Mouse (Mus musculus) MEL (cell line): ENCODE measurements around the gene Naa40. TPM values are rescaled to one million over a fixed set of nuclear protein-coding genes. Genes with fewer than 3 reads are reported as not detected.

ENCODE experiments used
- DNase-seq: peaks from one replicate; pipeline ENCODE4 v3.0.0; 2011; ENCODE audit warnings: low read depth, low spot score
- H3K27ac ChIP-seq: 2 replicates; pipeline ENCODE4 v1.5.1; 2012; ENCODE audit warnings: low read depth, mild to moderate bottlenecking, control low read depth, low read length, moderate library complexity; ENCODE audit not compliant: control insufficient read depth
- H3K27me3 ChIP-seq, 2 experiments: fragments of 150-350 bp in 1 of 2; sonication (generic) in 1 of 2; 2 replicates each; pipeline ENCODE4 v1.6.1; 2012; ENCODE audit warnings: low read length in 2 of 2, mild to moderate bottlenecking in 2 of 2, improper control_type of control experiment in 1 of 2, moderate library complexity in 1 of 2; ENCODE audit not compliant: insufficient read depth in 2 of 2, control insufficient read depth in 1 of 2
- H3K36me3 ChIP-seq, 2 experiments: 2 replicates each; pipeline ENCODE4 v1.6.1; 2012 to 2014; ENCODE audit warnings: low read length in 2 of 2, improper control_type of control experiment in 1 of 2, inconsistent platforms in 1 of 2, mild to moderate bottlenecking in 1 of 2; ENCODE audit not compliant: insufficient read depth in 2 of 2, control insufficient read depth in 1 of 2
- H3K4me1 ChIP-seq, 2 experiments: fragments of 150-350 bp in 1 of 2; sonication (generic) in 1 of 2; 2 replicates each; pipeline ENCODE4 v1.6.1; 2012; ENCODE audit warnings: low read length in 2 of 2, improper control_type of control experiment in 1 of 2, mild to moderate bottlenecking in 1 of 2; ENCODE audit not compliant: insufficient read depth in 2 of 2, control insufficient read depth in 1 of 2
- H3K4me3 ChIP-seq, 2 experiments: fragments of 150-350 bp in 1 of 2; sonication (generic) in 1 of 2; 2 replicates each; pipeline ENCODE4 v1.5.1; 2012; ENCODE audit warnings: low read depth in 2 of 2, low read length in 2 of 2, mild to moderate bottlenecking in 2 of 2, moderate library complexity in 2 of 2, control low read depth in 1 of 2, improper control_type of control experiment in 1 of 2; ENCODE audit not compliant: control insufficient read depth in 1 of 2, insufficient read depth in 1 of 2
- H3K79me2 ChIP-seq: 2 replicates; pipeline ENCODE4 v1.6.1; 2012; ENCODE audit warnings: mild to moderate bottlenecking, low read length, moderate library complexity; ENCODE audit not compliant: control insufficient read depth, poor library complexity, insufficient read depth
- H3K9ac ChIP-seq: 2 replicates; pipeline ENCODE4 v1.6.1; 2012; ENCODE audit warnings: low read depth, mild to moderate bottlenecking, control low read depth, low read length, moderate library complexity; ENCODE audit not compliant: control insufficient read depth, poor library complexity, severe bottlenecking
- H3K9me3 ChIP-seq: fragments of 150-350 bp; sonication (generic); replicated peaks from 2 replicates; pipeline ENCODE4 v1.6.1; 2012; ENCODE audit warnings: mild to moderate bottlenecking, low read length, improper control_type of control experiment, moderate library complexity; ENCODE audit not compliant: insufficient read depth
- CHD1 ChIP-seq: IDR thresholded peaks from 2 replicates; pipeline ENCODE4 v1.6.1; 2012; ENCODE audit warnings: low read depth, mild to moderate bottlenecking, inconsistent platforms, low read length, improper control_type of control experiment
- CHD2 ChIP-seq: IDR thresholded peaks from 2 replicates; pipeline ENCODE4 v1.6.1; 2011; ENCODE audit warnings: low read length, improper control_type of control experiment
- CTCF ChIP-seq, 3 experiments: IDR thresholded peaks in 2 of 3; conservative IDR thresholded peaks in 1 of 3; 2 replicates each; pipeline ENCODE4 v1.5.1; 2011 to 2012; ENCODE audit warnings: low read length in 3 of 3, low read depth in 2 of 3, mild to moderate bottlenecking in 2 of 3, improper control_type of control experiment in 1 of 3, inconsistent platforms in 1 of 3, mixed read lengths in 1 of 3, moderate library complexity in 1 of 3; ENCODE audit not compliant: control insufficient read depth in 1 of 3, insufficient read depth in 1 of 3, poor library complexity in 1 of 3, severe bottlenecking in 1 of 3
- ELF1 ChIP-seq: IDR thresholded peaks from 2 replicates; pipeline ENCODE4 v1.6.1; 2014; ENCODE audit warnings: low read depth, mild to moderate bottlenecking, inconsistent platforms, low read length, improper control_type of control experiment, moderate library complexity
- EP300 ChIP-seq, 2 experiments: IDR thresholded peaks; 2 replicates each; pipeline ENCODE4 v1.6.1; 2011; ENCODE audit warnings: improper control_type of control experiment in 2 of 2, low read length in 2 of 2, low read depth in 1 of 2, mild to moderate bottlenecking in 1 of 2
- ETS1 ChIP-seq: IDR thresholded peaks from 2 replicates; pipeline ENCODE4 v1.6.1; 2012; ENCODE audit warnings: low read depth, mild to moderate bottlenecking, inconsistent platforms, low read length, improper control_type of control experiment, moderate library complexity
- GABPA ChIP-seq: IDR thresholded peaks from 2 replicates; pipeline ENCODE4 v1.6.1; 2012; ENCODE audit warnings: low read depth, mild to moderate bottlenecking, inconsistent platforms, low read length, improper control_type of control experiment, moderate library complexity
- GATA1 ChIP-seq: IDR thresholded peaks from 2 replicates; pipeline ENCODE4 v1.6.1; 2011; ENCODE audit warnings: low read depth, low read length, improper control_type of control experiment
- HCFC1 ChIP-seq: IDR thresholded peaks from 2 replicates; pipeline ENCODE4 v1.6.1; 2012; ENCODE audit warnings: low read depth, mild to moderate bottlenecking, inconsistent platforms, low read length, improper control_type of control experiment, moderate library complexity
- MAZ ChIP-seq: IDR thresholded peaks from 2 replicates; pipeline ENCODE4 v1.6.1; 2012; ENCODE audit warnings: low read depth, mild to moderate bottlenecking, inconsistent platforms, low read length, improper control_type of control experiment
- MXI1 ChIP-seq: IDR thresholded peaks from 2 replicates; pipeline ENCODE4 v1.6.1; 2011; ENCODE audit warnings: mild to moderate bottlenecking, low read depth, low read length, improper control_type of control experiment
- MYC ChIP-seq: IDR thresholded peaks from 2 replicates; pipeline ENCODE4 v1.6.1; 2011; ENCODE audit warnings: low read depth, mild to moderate bottlenecking, low read length, improper control_type of control experiment, moderate library complexity
- NRF1 ChIP-seq: IDR thresholded peaks from 2 replicates; pipeline ENCODE4 v1.6.1; 2014; ENCODE audit warnings: low read depth, mild to moderate bottlenecking, inconsistent platforms, low read length, improper control_type of control experiment, moderate library complexity; ENCODE audit not compliant: poor library complexity, insufficient read depth, severe bottlenecking
- POLR2A ChIP-seq, 2 experiments: IDR thresholded peaks; 2 replicates each; pipeline ENCODE4 v1.6.1; 2011 to 2012; ENCODE audit warnings: low read length in 2 of 2, mild to moderate bottlenecking in 2 of 2, control low read depth in 1 of 2, improper control_type of control experiment in 1 of 2, low read depth in 1 of 2, moderate library complexity in 1 of 2; ENCODE audit not compliant: control insufficient read depth in 1 of 2, insufficient read depth in 1 of 2, poor library complexity in 1 of 2
- POLR2AphosphoS2 ChIP-seq: IDR thresholded peaks from 2 replicates; pipeline ENCODE4 v1.6.1; 2011; ENCODE audit warnings: low read length, improper control_type of control experiment
- POLR2AphosphoS5 ChIP-seq: IDR thresholded peaks from 2 replicates; pipeline ENCODE4 v1.6.1; 2012; ENCODE audit warnings: low read depth, borderline replicate concordance, mild to moderate bottlenecking, inconsistent platforms, low read length, moderate library complexity, mixed read lengths
- RAD21 ChIP-seq: IDR thresholded peaks from 2 replicates; pipeline ENCODE4 v1.6.1; 2011; ENCODE audit warnings: mild to moderate bottlenecking, low read depth, low read length, improper control_type of control experiment
- SMC3 ChIP-seq: IDR thresholded peaks from 2 replicates; pipeline ENCODE4 v1.6.1; 2011; ENCODE audit warnings: low read depth, low read length, improper control_type of control experiment
- TAL1 ChIP-seq: IDR thresholded peaks from 2 replicates; pipeline ENCODE4 v1.6.1; 2012; ENCODE audit warnings: mild to moderate bottlenecking, inconsistent platforms, low read length, moderate library complexity, mixed read lengths
- TBP ChIP-seq: IDR thresholded peaks from 2 replicates; pipeline ENCODE4 v1.8.0; 2011; ENCODE audit warnings: low read depth, low read length, improper control_type of control experiment
- TCF12 ChIP-seq: IDR thresholded peaks from 2 replicates; pipeline ENCODE4 v1.6.1; 2014; ENCODE audit warnings: low read depth, mild to moderate bottlenecking, inconsistent platforms, low read length, improper control_type of control experiment, moderate library complexity
- UBTF ChIP-seq: IDR thresholded peaks from 2 replicates; pipeline ENCODE4 v1.6.1; 2012; ENCODE audit warnings: low read depth, mild to moderate bottlenecking, inconsistent platforms, low read length, improper control_type of control experiment, moderate library complexity, borderline replicate concordance; ENCODE audit not compliant: insufficient read depth
- USF1 ChIP-seq: IDR thresholded peaks from 2 replicates; pipeline ENCODE4 v1.6.1; 2014; ENCODE audit warnings: low read depth, mild to moderate bottlenecking, inconsistent platforms, low read length, improper control_type of control experiment, moderate library complexity
- USF2 ChIP-seq, 2 experiments: IDR thresholded peaks; 2 replicates each; pipeline ENCODE4 v1.6.1; 2011 to 2012; ENCODE audit warnings: improper control_type of control experiment in 2 of 2, low read length in 2 of 2, borderline replicate concordance in 1 of 2, inconsistent platforms in 1 of 2, low read depth in 1 of 2, mild to moderate bottlenecking in 1 of 2; ENCODE audit not compliant: insufficient read depth in 1 of 2
- ZC3H11A ChIP-seq: IDR thresholded peaks from 2 replicates; pipeline ENCODE4 v1.6.1; 2012; ENCODE audit warnings: low read depth, mild to moderate bottlenecking, inconsistent platforms, low read length, improper control_type of control experiment
- ZKSCAN1 ChIP-seq: IDR thresholded peaks from 2 replicates; pipeline ENCODE4 v1.6.1; 2012; ENCODE audit warnings: low read depth, mild to moderate bottlenecking, inconsistent platforms, low read length, improper control_type of control experiment, moderate library complexity
- ZMIZ1 ChIP-seq: IDR thresholded peaks from 2 replicates; pipeline ENCODE4 v1.6.1; 2012; ENCODE audit warnings: low read depth, mild to moderate bottlenecking, inconsistent platforms, low read length, improper control_type of control experiment, moderate library complexity
- ZNF384 ChIP-seq: IDR thresholded peaks from 2 replicates; pipeline ENCODE4 v1.6.1; 2012; ENCODE audit warnings: low read depth, mild to moderate bottlenecking, inconsistent platforms, low read length, improper control_type of control experiment
- polyA plus RNA-seq, 2 experiments: library from polyadenylated mRNA; stranded (reverse) in 1 of 2; unstranded in 1 of 2; fragments of >175 nt in 1 of 2; fragments of >200 nt in 1 of 2; gene quantifications; 2 replicates each; pipeline versions ENCODE4 v1.2.1 to v1.2.4; 2012; ENCODE audit warnings: low replicate concordance in 2 of 2, low read depth in 1 of 2; ENCODE audit not compliant: insufficient read length in 2 of 2, insufficient read depth in 1 of 2, missing spikeins in 1 of 2
- total RNA-seq: library from RNA; depleted of rRNA; stranded (reverse); fragments of 300-350 nt; gene quantifications from 2 replicates; pipeline ENCODE4 v1.2.3, GENCODE M21; 2012

Naa40 gene
- total and polyA plus RNA-seq, 3 experiments = 46.8 to 75.7 TPM; not detected in 1

DNA sequence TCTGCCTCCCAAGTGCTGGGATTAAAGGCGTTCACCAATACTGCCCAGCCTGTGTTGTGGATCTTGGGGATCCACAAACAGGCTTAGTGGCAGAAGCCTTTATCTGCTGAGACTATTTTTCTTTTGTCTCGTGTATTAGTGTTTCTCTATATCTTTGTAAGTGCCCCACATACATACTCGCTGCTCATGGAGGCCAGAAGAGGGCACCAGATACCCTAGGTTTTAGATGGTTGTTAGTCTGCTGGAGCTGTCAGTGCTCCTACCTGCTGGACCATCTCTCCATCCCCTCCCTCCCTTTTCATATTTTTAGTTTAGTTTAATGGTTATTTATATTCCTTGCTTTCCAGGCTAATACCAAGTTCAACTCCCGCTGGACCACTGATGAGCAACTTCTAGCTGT lies 32.5 kb upstream of the Naa40 start:
- DNase-seq = peak; percentile 63
- no peaks in the 10 kb centered on the region for H3K9me3 ChIP-seq
- no peaks in the 10 kb centered on the region for H3K27me3 ChIP-seq
- no peak for TF ChIP-seq MAZ
- no peak for TF ChIP-seq TAL1
- no peak for TF ChIP-seq CHD1
- TF ChIP-seq TBP = no peak
- TF ChIP-seq ZC3H11A = peak; percentile 26; the same call in 1 of the 2 replicates
- no peak for TF ChIP-seq POLR2A (IDR thresholded peaks at IDR 0.05; ENCODE audit: control insufficient read depth in 1 of 2, insufficient read depth in 1 of 2, low read depth in 1 of 2, low read length in 2 of 2, poor library complexity in 1 of 2)
- peak; percentile 24 to 62 (median 41); a peak in 5 of 6 replicates for TF ChIP-seq CTCF (IDR thresholded peaks at IDR 0.05 in 2 of 3, conservative IDR thresholded peaks at IDR 0.05 in 1 of 3; ENCODE audit: control insufficient read depth in 1 of 3, insufficient read depth in 1 of 3, low read depth in 2 of 3, low read length in 3 of 3, poor library complexity in 1 of 3, severe bottlenecking in 1 of 3)
- peak; percentile 50 for TF ChIP-seq SMC3
- TF ChIP-seq ZMIZ1 = no peak
- TF ChIP-seq TCF12 = no peak
- TF ChIP-seq ELF1 = no peak
- TF ChIP-seq POLR2AphosphoS2 = no peak
- TF ChIP-seq RAD21 = peak; percentile 51
- no peak for TF ChIP-seq MYC
- TF ChIP-seq MXI1 = no peak
- no peak for TF ChIP-seq GABPA
- no peak for TF ChIP-seq USF2 (IDR thresholded peaks at IDR 0.05; ENCODE audit: borderline replicate concordance in 1 of 2, insufficient read depth in 1 of 2, low read depth in 1 of 2, low read length in 2 of 2)
- TF ChIP-seq CHD2 = no peak
- H3K4me1 ChIP-seq = peaks cover 0 to 9% of the 10 kb centered on the region in 2 experiments; a peak in 1 of 4 replicates
- peaks cover 4% of the 10 kb centered on the region for H3K79me2 ChIP-seq
- H3K36me3 ChIP-seq = no peaks in the 10 kb centered on the region
- H3K9ac ChIP-seq = no peak overlapping the region
- H3K27ac ChIP-seq = no peak overlapping the region
- no peak overlapping the region for H3K4me3 ChIP-seq

- Histone ChIP-seq H3K9ac (peak overlapping the region; percentile 83), H3K4me3 (peak overlapping the region; percentile 64 to 80), H3K27me3 (no peaks in the 10 kb centered on the region)
Measured at GRCm38 (mm10) chr19:7269290-7270044, 28.5 kb upstream of the Naa40 start.

More at GRCm38 (mm10) chr19:7269290-7270044, 28.5 kb upstream of the Naa40 start:
- Histone ChIP-seq H3K79me2 (peaks cover 5% of the 10 kb centered on the region), H3K36me3 (peaks cover 0 to 4% of the 10 kb centered on the region in 2 experiments; a peak in 1 of 4 replicates), H3K4me1 (peaks cover 0 to 26% of the 10 kb centered on the region in 2 experiments; a peak in 3 of 4 replicates), H3K9me3 (no peaks in the 10 kb centered on the region), H3K27ac (no peak overlapping the region)
- TF ChIP-seq ELF1 (no peak), ETS1 (no peak), MAZ (no peak), ZC3H11A (no peak), USF1 (no peak), CHD1 (no peak), EP300 (IDR thresholded peaks at IDR 0.05; ENCODE audit: low read depth in 1 of 2, low read length in 2 of 2) (no peak), GABPA (no peak), TAL1 (no peak), NRF1 (no peak), GATA1 (no peak), USF2 (IDR thresholded peaks at IDR 0.05; ENCODE audit: borderline replicate concordance in 1 of 2, insufficient read depth in 1 of 2, low read depth in 1 of 2, low read length in 2 of 2) (no peak), ZKSCAN1 (no peak), UBTF (no peak), HCFC1 (no peak), POLR2AphosphoS5 (no peak), ZNF384 (no peak), TBP (no peak)
- no peak for DNase-seq
